Mouse (Mus musculus): ENCODE results near the gene Tor1aip2. TPM values are rescaled to one million over a fixed set of nuclear protein-coding genes. Genes with fewer than 3 reads are reported as not detected.

The Tor1aip2 gene
- polyA plus RNA-seq, 1 experiment = 50.4 TPM

GRCm38 (mm10) chr1:156043027-156043426 lies 7.8 kb downstream of the Tor1aip2 start:
- WGBS = 14% methylated on average over 4 of the region's 4 CpGs

DNA sequence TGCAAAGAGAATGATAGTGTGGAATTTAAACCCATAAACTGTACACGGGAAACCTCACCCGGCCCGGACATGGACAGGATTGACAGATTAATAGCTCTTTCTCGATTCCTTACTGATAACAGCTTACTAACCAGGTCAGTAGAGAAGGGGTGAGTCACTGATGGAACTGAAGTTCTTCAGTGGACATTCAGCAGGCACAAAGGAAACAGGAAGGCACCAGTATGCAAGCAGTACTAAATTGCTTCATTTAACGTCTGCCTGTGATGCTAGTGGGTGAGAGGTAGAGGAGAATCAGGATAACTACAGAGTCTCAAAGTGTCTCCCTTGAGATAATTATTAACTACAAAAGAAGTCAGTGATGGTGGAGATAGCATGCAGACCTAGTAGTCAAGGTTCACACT lies 9.0 kb downstream of the Tor1aip2 start:
- 46% methylated on average over 5 of the region's 5 CpGs for WGBS
- Histone ChIP-seq H3K27ac (ENCODE audit: control insufficient read depth, insufficient read depth, low read depth, low read length, poor library complexity) (no peak overlapping the region), H3K4me3 (replicated peaks; ENCODE audit: control insufficient read depth, low read depth, low read length) (no peak overlapping the region), H3K4me1 (ENCODE audit: control insufficient read depth, insufficient read depth, low read length) (no peaks in the 10 kb centered on the region; the same call in 1 of the 2 replicates)
- TF ChIP-seq CTCF (IDR thresholded peaks at IDR 0.05; ENCODE audit: control insufficient read depth, insufficient read depth, low read length) (no peak), POLR2A (IDR thresholded peaks at IDR 0.05; ENCODE audit: borderline replicate concordance, control insufficient read depth, low read depth, low read length) (no peak)

More at GRCm38 (mm10) chr1:156043027-156043426, 7.8 kb downstream of the Tor1aip2 start:
- Histone ChIP-seq H3K4me3 (replicated peaks; ENCODE audit: control insufficient read depth, low read depth, low read length) (no peak overlapping the region), H3K27ac (ENCODE audit: control insufficient read depth, insufficient read depth, low read depth, low read length, poor library complexity) (no peak overlapping the region), H3K4me1 (ENCODE audit: control insufficient read depth, insufficient read depth, low read length) (no peaks in the 10 kb centered on the region; the same call in 1 of the 2 replicates)
- TF ChIP-seq POLR2A (IDR thresholded peaks at IDR 0.05; ENCODE audit: borderline replicate concordance, control insufficient read depth, low read depth, low read length) (no peak), CTCF (IDR thresholded peaks at IDR 0.05; ENCODE audit: control insufficient read depth, insufficient read depth, low read length) (peak; percentile 41)

DNA sequence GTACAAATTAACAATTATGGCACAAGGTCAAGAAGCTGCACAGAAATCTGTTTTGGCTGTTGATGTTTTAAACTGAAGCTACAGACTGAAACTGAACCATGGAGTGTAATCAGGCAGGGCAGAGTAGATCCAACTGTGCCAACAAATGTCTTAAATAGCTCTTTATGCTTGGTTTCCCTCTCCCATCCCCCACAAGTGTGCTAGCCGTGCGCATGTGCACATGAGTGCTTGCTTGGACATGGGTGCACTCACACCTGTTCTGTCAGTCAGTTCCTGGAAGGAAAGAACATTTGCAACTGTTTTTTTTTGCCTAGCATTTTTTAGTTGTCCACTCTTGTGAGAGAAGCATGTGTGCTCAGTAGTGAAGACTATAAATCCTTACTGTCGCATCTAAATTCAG lies 11.5 kb downstream of the Tor1aip2 start:
- 79% methylated on average over 3 of the region's 3 CpGs for WGBS
- Histone ChIP-seq H3K4me3 (replicated peaks; ENCODE audit: control insufficient read depth, low read depth, low read length) (no peak overlapping the region), H3K27ac (ENCODE audit: control insufficient read depth, insufficient read depth, low read depth, low read length, poor library complexity) (no peak overlapping the region), H3K4me1 (ENCODE audit: control insufficient read depth, insufficient read depth, low read length) (no peaks in the 10 kb centered on the region; the same call in 1 of the 2 replicates)
- TF ChIP-seq CTCF (IDR thresholded peaks at IDR 0.05; ENCODE audit: control insufficient read depth, insufficient read depth, low read length) = no peak
- TF ChIP-seq POLR2A (IDR thresholded peaks at IDR 0.05; ENCODE audit: borderline replicate concordance, control insufficient read depth, low read depth, low read length) = no peak

- WGBS = 32% methylated on average over 2 of the region's 2 CpGs
- TF ChIP-seq CTCF (IDR thresholded peaks at IDR 0.05; ENCODE audit: control insufficient read depth, insufficient read depth, low read length) = no peak
- no peak for TF ChIP-seq POLR2A (IDR thresholded peaks at IDR 0.05; ENCODE audit: borderline replicate concordance, control insufficient read depth, low read depth, low read length)
- no peaks in the 10 kb centered on the region; the same call in 1 of the 2 replicates for H3K4me1 ChIP-seq (ENCODE audit: control insufficient read depth, insufficient read depth, low read length)
- H3K4me3 ChIP-seq (replicated peaks; ENCODE audit: control insufficient read depth, low read depth, low read length) = no peak overlapping the region
- no peak overlapping the region for H3K27ac ChIP-seq (ENCODE audit: control insufficient read depth, insufficient read depth, low read depth, low read length, poor library complexity)
Observed at GRCm38 (mm10) chr1:156058207-156058606, 23.0 kb downstream of the Tor1aip2 start.

GRCm38 (mm10) chr1:156062193-156062592 lies 27.0 kb downstream of the Tor1aip2 start:
- TF ChIP-seq CTCF (IDR thresholded peaks at IDR 0.05; ENCODE audit: control insufficient read depth, insufficient read depth, low read length) = no peak
- TF ChIP-seq POLR2A (IDR thresholded peaks at IDR 0.05; ENCODE audit: borderline replicate concordance, control insufficient read depth, low read depth, low read length) = no peak
- Histone ChIP-seq H3K4me3 (replicated peaks; ENCODE audit: control insufficient read depth, low read depth, low read length) (no peak overlapping the region), H3K27ac (ENCODE audit: control insufficient read depth, insufficient read depth, low read depth, low read length, poor library complexity) (no peak overlapping the region), H3K4me1 (ENCODE audit: control insufficient read depth, insufficient read depth, low read length) (no peaks in the 10 kb centered on the region; the same call in 1 of the 2 replicates)
- 90% methylated on average over 4 of the region's 4 CpGs for WGBS

DNA sequence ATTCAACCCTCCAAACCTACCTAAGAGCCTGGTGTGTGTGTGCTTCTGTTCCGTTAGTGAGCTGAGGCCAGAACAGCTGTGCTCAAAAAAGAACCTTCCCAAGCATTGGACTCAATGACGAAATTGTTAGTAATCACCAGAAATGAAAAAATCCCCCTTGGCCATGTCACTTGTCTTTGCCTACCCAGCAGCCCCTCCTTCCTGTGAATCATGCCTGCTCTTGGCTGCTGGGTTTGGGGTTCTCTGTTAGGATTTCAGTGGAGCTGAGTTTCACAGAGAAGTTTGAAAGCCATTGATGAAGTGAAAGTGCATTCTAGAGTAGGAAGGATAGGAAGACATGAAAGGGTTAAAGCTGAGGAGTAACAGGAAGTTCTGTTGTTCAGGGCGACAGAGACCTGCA lies 30.9 kb downstream of the Tor1aip2 start:
- Histone ChIP-seq H3K4me1 (ENCODE audit: control insufficient read depth, insufficient read depth, low read length) (no peaks in the 10 kb centered on the region; the same call in 1 of the 2 replicates), H3K27ac (ENCODE audit: control insufficient read depth, insufficient read depth, low read depth, low read length, poor library complexity) (no peak overlapping the region), H3K4me3 (replicated peaks; ENCODE audit: control insufficient read depth, low read depth, low read length) (no peak overlapping the region)
- TF ChIP-seq POLR2A (IDR thresholded peaks at IDR 0.05; ENCODE audit: borderline replicate concordance, control insufficient read depth, low read depth, low read length) = no peak
- TF ChIP-seq CTCF (IDR thresholded peaks at IDR 0.05; ENCODE audit: control insufficient read depth, insufficient read depth, low read length) = no peak
- 46% methylated on average over 3 of the region's 3 CpGs for WGBS

DNA sequence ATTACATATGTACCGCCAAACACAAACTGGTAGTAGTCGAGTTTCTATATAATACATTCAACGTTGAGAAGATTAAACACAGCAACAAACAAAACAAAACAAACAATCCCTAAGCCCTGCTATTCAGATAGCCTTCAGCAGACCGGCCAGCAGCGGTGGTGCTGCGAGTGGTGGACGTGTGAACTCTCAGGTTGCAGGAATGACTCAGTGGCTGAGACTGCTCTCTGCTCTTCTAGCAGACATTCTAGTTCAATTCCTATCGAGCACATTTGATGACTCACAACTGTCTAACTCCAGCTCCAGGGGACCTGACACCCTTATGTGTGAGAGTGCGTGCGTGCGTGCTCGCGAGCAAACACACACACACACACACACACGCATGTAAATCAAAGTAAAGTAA lies 34.9 kb downstream of the Tor1aip2 start:
- TF ChIP-seq POLR2A (IDR thresholded peaks at IDR 0.05; ENCODE audit: borderline replicate concordance, control insufficient read depth, low read depth, low read length) = no peak
- TF ChIP-seq CTCF (IDR thresholded peaks at IDR 0.05; ENCODE audit: control insufficient read depth, insufficient read depth, low read length) = no peak
- WGBS = 86% methylated on average over 14 of the region's 14 CpGs

DNA sequence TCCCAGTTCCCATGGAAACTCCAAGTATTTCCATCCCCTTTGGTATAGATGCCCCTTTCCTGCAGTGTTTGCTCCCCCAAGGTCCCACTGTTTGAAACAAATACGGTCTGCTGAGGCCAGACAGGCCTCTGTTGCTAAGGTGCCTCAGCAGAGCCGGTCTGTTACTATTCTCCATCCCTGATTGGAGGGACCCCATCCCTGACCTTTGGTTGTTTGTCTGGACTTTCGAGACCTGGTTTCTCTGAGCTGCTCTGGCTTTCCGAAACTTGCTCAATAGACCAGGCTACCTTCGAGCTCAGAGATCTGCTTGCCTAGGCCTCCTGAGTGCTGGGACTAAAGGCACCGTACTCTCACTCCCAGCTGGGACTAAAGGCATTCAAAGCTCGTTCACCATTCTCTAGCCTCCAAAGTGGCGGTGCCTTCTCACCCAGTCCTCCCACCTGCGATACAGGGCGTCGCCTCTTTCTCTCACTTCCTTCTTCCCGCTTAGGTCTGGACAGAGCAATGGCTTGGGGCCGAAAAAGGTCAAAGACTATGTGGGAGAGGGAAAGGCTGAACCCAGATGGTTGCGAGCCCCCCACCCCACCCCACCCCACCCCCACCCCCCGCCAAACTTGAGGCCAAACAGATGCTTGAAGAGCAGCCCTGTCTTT lies 38.1 kb downstream of the Tor1aip2 start:
- 76% methylated on average over 15 of the region's 15 CpGs for WGBS
- Histone ChIP-seq H3K4me1 (ENCODE audit: control insufficient read depth, insufficient read depth, low read length) (no peaks in the 10 kb centered on the region), H3K4me3 (replicated peaks; ENCODE audit: control insufficient read depth, low read depth, low read length) (no peak overlapping the region), H3K27ac (ENCODE audit: control insufficient read depth, insufficient read depth, low read depth, low read length, poor library complexity) (no peak overlapping the region)
- TF ChIP-seq POLR2A (IDR thresholded peaks at IDR 0.05; ENCODE audit: borderline replicate concordance, control insufficient read depth, low read depth, low read length) = no peak
- no peak for TF ChIP-seq CTCF (IDR thresholded peaks at IDR 0.05; ENCODE audit: control insufficient read depth, insufficient read depth, low read length)

More for the DNA sequence above, 34.9 kb downstream of the Tor1aip2 start:
- no peaks in the 10 kb centered on the region; the same call in 1 of the 2 replicates for H3K4me1 ChIP-seq (ENCODE audit: control insufficient read depth, insufficient read depth, low read length)
- no peak overlapping the region for H3K4me3 ChIP-seq (replicated peaks; ENCODE audit: control insufficient read depth, low read depth, low read length)
- no peak overlapping the region for H3K27ac ChIP-seq (ENCODE audit: control insufficient read depth, insufficient read depth, low read depth, low read length, poor library complexity)

Data from bone marrow, adult 2 months (tissue).